Mouse (Mus musculus) hindbrain, embryonic 12.5 days (tissue): ENCODE measurements at regions not wholly inside any gene's neighbourhood (a gene's known extent, or its start where the extent isn't known, plus 50 kb on each side); places are given as distances from the start of the nearest gene placed in this dataset.

Experiments used
- ATAC-seq: fragments of 200-750 bp; cut with Nextera tagmentation; 2 replicates; pipeline ENCODE4 v1.8.0; 2017; ENCODE audit warnings: moderate TSS enrichment; ENCODE audit not compliant: low FRiP score
- H3K27ac ChIP-seq: fragments of 300-500 bp; sonication (generic); 2 replicates; pipeline ENCODE4 v1.5.1; 2016; ENCODE audit warnings: mild to moderate bottlenecking
- H3K27me3 ChIP-seq: fragments of 300-500 bp; sonication (generic); 2 replicates; pipeline ENCODE4 v1.6.1; 2016; ENCODE audit warnings: mild to moderate bottlenecking
- H3K36me3 ChIP-seq: fragments of 300-500 bp; sonication (generic); 2 replicates; pipeline ENCODE4 v1.6.1; 2016; ENCODE audit warnings: mild to moderate bottlenecking
- H3K4me1 ChIP-seq: fragments of 300-500 bp; sonication (generic); 2 replicates; pipeline ENCODE4 v1.6.1; 2016
- H3K4me2 ChIP-seq: fragments of 300-500 bp; sonication (generic); replicated peaks from 2 replicates; pipeline ENCODE4 v1.6.1; 2016; ENCODE audit warnings: mild to moderate bottlenecking
- H3K4me3 ChIP-seq: fragments of 300-500 bp; sonication (generic); 2 replicates; pipeline ENCODE4 v1.5.1; 2016; ENCODE audit warnings: mild to moderate bottlenecking
- H3K9ac ChIP-seq: fragments of 300-500 bp; sonication (generic); 2 replicates; pipeline ENCODE4 v1.6.1; 2016; ENCODE audit warnings: mild to moderate bottlenecking, moderate library complexity
- H3K9me3 ChIP-seq: fragments of 300-500 bp; sonication (generic); replicated peaks from 2 replicates; pipeline ENCODE4 v1.6.1; 2016; ENCODE audit warnings: mild to moderate bottlenecking
- WGBS: fragments of 180-500 bp; shearing (Covaris S2); methylation state at CpG from one replicate; pipeline ENCODE4 v1.1.7; 2016; 5-methylcytosine and 5-hydroxymethylcytosine counted together

DNA sequence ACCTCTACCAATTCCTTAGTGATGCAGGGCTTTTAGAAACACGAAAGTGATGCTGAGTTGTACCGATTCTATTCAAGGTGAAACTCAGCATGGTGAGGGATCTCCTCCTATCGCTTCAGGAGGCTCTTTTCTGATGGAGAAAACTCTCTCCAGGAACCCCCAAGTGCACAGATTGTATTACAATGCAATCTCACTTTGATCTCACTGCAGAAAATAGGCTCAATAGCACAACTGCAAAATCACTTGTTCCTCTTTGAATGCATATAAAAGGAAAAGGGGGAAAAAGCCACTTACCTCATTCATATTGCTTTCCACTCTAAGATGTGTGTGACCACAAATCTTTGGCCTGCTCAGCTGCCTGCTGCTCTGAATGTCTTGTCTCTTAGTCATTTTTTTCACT lies 378.5 kb downstream of the Fam84b start:
- no peaks in the 10 kb centered on the region for H3K4me1 ChIP-seq
- H3K9me3 ChIP-seq, result no peaks in the 10 kb centered on the region
- no peak overlapping the region for H3K9ac ChIP-seq
- ATAC-seq, result no peak
- 17% methylated on average over 3 of the region's 3 CpGs for WGBS
- no peak overlapping the region for H3K4me2 ChIP-seq
- H3K4me3 ChIP-seq, result no peak overlapping the region
- H3K27ac ChIP-seq, result no peak overlapping the region
- no peaks in the 10 kb centered on the region for H3K36me3 ChIP-seq
- no peaks in the 10 kb centered on the region for H3K27me3 ChIP-seq

DNA sequence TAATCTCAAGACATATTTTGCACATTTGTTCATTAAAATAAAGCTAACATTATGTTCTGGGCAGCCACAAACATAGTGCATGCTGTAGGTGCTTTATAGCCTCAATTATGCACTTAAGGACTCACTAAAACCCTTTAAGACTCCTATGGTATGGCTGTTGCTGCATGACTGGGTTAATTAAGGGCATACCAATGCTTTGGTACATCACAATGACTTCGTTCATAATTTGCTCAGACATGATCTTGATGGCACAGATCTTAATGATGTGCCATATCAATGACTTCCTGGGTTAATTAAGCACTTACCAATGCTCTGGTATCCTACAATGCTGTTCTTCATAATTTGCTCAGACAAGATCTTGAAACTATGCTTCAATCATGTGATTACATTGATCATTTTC lies 415.5 kb upstream of the 4933412E24Rik start:
- Histone ChIP-seq H3K27me3 (no peaks in the 10 kb centered on the region), H3K27ac (no peak overlapping the region), H3K4me2 (no peak overlapping the region), H3K36me3 (no peaks in the 10 kb centered on the region), H3K4me1 (no peaks in the 10 kb centered on the region), H3K9ac (no peak overlapping the region), H3K4me3 (no peak overlapping the region), H3K9me3 (no peaks in the 10 kb centered on the region)
- WGBS, result 81% methylated on average over 1 of the region's 1 CpGs
- no peak for ATAC-seq

DNA sequence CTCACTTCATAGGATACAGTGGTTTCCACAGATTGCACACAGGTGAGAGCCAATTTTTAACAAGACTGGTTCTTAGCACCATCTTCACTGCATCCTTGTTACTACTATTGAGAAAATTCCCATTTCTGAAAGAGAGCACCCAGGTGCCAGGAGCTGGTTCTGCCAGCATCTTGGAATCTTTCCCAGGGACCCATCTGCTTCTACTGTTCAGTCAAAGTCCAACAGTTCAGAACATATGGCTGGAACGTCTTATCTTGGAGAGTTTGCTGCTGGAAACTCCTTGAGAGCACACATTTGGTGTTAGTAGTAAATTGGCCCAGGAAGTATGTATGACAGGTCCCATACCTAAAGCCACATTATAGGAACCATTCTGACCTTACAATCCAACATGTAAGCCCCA lies 402.7 kb upstream of the 4933412E24Rik start:
- Histone ChIP-seq H3K36me3 (no peaks in the 10 kb centered on the region), H3K9me3 (no peaks in the 10 kb centered on the region), H3K4me3 (no peak overlapping the region), H3K4me2 (no peak overlapping the region), H3K4me1 (no peaks in the 10 kb centered on the region), H3K27me3 (no peaks in the 10 kb centered on the region), H3K27ac (no peak overlapping the region), H3K9ac (no peak overlapping the region)
- 59% methylated on average over 1 of the region's 1 CpGs for WGBS
- no peak for ATAC-seq

DNA sequence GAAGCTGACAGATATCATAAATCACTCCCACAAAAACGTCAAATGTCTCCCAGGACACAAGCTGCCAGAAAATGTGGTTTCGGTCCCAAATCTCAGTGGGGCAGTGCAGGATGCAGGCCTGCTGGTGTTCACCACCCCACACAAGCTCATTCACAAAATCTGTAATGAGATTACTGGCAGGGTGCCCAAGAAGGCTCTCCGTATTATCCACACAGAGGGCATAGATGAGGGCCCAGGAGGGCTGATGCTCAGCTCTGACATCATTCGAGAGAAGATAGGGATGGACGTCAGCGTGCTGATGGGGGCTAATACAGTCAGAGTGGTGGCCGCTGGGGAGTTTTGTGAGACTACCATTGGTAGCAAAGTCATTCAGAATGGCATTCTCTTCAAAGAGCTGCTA lies 375.9 kb upstream of the 4933412E24Rik start:
- H3K27me3 ChIP-seq, result no peaks in the 10 kb centered on the region
- H3K27ac ChIP-seq, result no peak overlapping the region
- H3K4me2 ChIP-seq, result no peak overlapping the region
- no peak overlapping the region for H3K9ac ChIP-seq
- no peaks in the 10 kb centered on the region for H3K9me3 ChIP-seq
- no peak overlapping the region for H3K4me3 ChIP-seq
- ATAC-seq, result no peak
- 76% methylated on average over 7 of the region's 7 CpGs for WGBS
- no peaks in the 10 kb centered on the region for H3K4me1 ChIP-seq
- no peaks in the 10 kb centered on the region for H3K36me3 ChIP-seq

- Histone ChIP-seq H3K27me3 (no peaks in the 10 kb centered on the region), H3K36me3 (no peaks in the 10 kb centered on the region), H3K4me1 (no peaks in the 10 kb centered on the region), H3K27ac (no peak overlapping the region), H3K4me2 (no peak overlapping the region), H3K4me3 (no peak overlapping the region), H3K9ac (no peak overlapping the region), H3K9me3 (no peaks in the 10 kb centered on the region)
- WGBS, result 88% methylated on average over 1 of the region's 1 CpGs
- ATAC-seq, result no peak
Measured at GRCm38 (mm10) chr15:60390336-60390735, 373.9 kb upstream of the 4933412E24Rik start.

- H3K4me2 ChIP-seq, result no peak overlapping the region
- H3K9me3 ChIP-seq, result no peaks in the 10 kb centered on the region
- no peak overlapping the region for H3K9ac ChIP-seq
- H3K27me3 ChIP-seq, result no peaks in the 10 kb centered on the region
- H3K4me1 ChIP-seq, result no peaks in the 10 kb centered on the region
- no peak overlapping the region for H3K27ac ChIP-seq
- 86% methylated on average over 2 of the region's 2 CpGs for WGBS
- no peak overlapping the region for H3K4me3 ChIP-seq
- H3K36me3 ChIP-seq, result no peaks in the 10 kb centered on the region
- ATAC-seq, result no peak
Measured at GRCm38 (mm10) chr15:60387962-60388361, 371.5 kb upstream of the 4933412E24Rik start.
